Mouse (Mus musculus): ENCODE measurements around the gene Srcin1. TPM values are rescaled to one million over a fixed set of nuclear protein-coding genes. Genes with fewer than 3 reads are reported as not detected.

The Srcin1 gene
- polyA plus RNA-seq, 1 experiment from 2014 or later = 0.87 TPM

DNA sequence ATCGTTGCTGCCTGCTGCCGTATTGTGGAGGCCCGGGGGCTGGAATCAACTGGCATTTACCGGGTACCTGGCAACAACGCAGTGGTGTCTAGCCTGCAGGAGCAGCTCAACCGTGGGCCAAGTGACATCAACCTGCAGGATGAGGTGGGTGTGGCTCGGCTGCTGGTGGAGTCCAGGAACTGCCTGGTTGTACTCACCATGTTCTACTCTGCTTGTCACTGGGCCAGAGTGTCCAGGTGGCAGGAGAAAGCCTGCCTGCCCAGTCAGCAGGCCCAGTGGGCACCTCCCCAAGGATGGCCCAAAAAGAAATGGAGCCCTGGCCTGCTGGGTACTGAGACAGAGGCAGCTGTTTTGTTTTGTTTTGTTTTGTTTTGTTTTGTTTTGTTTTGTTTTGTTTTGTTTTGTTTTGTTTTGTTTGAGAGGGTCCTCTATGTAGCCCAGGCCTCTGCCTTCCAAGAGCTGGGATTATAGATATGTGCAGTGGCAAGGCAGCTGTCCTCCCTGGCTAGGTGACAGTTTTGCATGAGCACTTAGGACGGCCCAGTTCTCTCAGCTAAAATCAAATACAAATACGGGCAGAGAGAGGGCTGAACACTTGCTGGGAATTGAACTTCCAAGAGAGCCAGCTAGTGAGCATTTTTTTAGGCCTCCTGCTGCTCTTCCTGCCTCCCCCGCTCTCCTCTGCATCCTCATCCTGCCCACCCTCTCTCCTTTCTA is 109.4 kb downstream of the Srcin1 start:
- H3K27me3 ChIP-seq = no peaks in the 10 kb centered on the region
- ATAC-seq (ENCODE audit: borderline replicate concordance, extremely low read depth, low FRiP score, low TSS enrichment) = no peak
- no peaks in the 10 kb centered on the region for H3K9me3 ChIP-seq
- H3K36me3 ChIP-seq = peaks cover 78% of the 10 kb centered on the region
- H3K27ac ChIP-seq = no peak overlapping the region
- no peak overlapping the region for H3K4me2 ChIP-seq
- no peak overlapping the region for H3K4me3 ChIP-seq
- H3K4me1 ChIP-seq = no peaks in the 10 kb centered on the region
- no peak overlapping the region for H3K9ac ChIP-seq
- WGBS = 70% methylated on average over 10 of the region's 10 CpGs

DNA sequence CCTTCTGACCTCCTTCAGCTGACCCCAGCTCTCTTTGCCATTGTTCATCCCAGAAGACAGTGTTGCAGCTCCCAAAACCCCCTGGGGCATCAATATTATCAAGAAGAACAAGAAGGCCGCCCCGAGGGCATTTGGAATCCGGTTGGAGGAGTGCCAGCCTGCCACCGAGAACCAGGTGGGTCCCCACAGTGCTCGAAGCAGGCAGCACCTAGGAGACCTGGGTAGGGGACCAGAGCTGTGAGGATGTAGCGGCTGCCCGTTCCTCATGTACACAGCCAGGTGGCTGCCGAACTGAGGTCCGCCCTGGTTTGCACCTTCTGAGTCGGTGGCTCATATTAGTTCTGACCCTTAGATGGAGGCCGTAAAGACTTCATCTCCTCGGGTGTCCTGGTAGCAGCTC is 110.0 kb downstream of the Srcin1 start:
- Histone ChIP-seq H3K27ac (no peak overlapping the region), H3K4me2 (no peak overlapping the region), H3K4me1 (no peaks in the 10 kb centered on the region), H3K4me3 (no peak overlapping the region), H3K9me3 (no peaks in the 10 kb centered on the region), H3K9ac (no peak overlapping the region), H3K27me3 (no peaks in the 10 kb centered on the region), H3K36me3 (peaks cover 79% of the 10 kb centered on the region)
- ATAC-seq (ENCODE audit: borderline replicate concordance, extremely low read depth, low FRiP score, low TSS enrichment) = no peak
- WGBS = 88% methylated on average over 12 of the region's 12 CpGs

DNA sequence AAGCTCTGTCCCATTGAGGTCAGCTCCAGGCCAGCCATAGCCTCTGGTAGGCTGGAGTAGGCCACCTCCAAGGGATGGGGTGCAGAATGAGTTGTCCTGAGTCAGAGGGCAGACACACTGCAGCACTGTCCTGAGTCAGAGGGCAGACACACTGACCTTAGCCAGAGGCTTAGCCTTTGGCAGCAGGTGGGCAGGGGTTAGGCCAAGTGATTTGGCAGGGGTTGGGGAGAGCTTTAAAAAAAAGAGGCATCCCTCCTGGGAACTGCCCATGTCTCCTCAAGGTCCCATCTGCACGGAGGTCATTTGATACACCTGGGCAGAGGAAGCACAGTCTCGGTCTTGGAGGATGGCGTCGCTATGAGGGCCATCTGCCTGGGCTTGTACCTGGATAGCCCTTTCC is 112.0 kb downstream of the Srcin1 start:
- no peak overlapping the region for H3K4me3 ChIP-seq
- H3K9me3 ChIP-seq = no peaks in the 10 kb centered on the region
- no peak overlapping the region for H3K4me2 ChIP-seq
- no peaks in the 10 kb centered on the region for H3K4me1 ChIP-seq
- no peaks in the 10 kb centered on the region for H3K27me3 ChIP-seq
- no peak overlapping the region for H3K27ac ChIP-seq
- no peak overlapping the region for H3K9ac ChIP-seq
- 88% methylated on average over 4 of the region's 4 CpGs for WGBS
- peaks cover 81% of the 10 kb centered on the region for H3K36me3 ChIP-seq
- ATAC-seq (ENCODE audit: borderline replicate concordance, extremely low read depth, low FRiP score, low TSS enrichment) = no peak

DNA sequence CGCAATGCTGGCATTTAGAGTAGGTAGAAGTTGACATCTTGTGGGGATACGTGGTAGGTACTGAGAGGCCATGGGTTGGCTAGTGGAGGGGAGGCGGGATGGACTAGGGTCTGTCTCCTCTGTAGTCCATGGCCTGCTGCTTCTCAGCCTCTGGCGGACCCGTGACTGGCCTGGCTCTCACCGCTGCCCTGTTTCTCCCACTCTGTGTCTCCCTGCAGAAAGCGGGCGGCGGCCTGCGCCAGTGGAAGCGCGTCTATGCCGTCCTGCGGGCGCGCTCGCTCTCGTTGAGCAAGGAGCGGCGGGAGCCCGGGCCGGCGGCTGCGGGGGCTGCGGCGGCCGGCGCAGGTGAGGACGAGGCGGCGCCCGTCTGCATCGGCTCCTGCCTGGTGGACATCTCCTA is 112.8 kb downstream of the Srcin1 start:
- no peak overlapping the region for H3K4me2 ChIP-seq

DNA sequence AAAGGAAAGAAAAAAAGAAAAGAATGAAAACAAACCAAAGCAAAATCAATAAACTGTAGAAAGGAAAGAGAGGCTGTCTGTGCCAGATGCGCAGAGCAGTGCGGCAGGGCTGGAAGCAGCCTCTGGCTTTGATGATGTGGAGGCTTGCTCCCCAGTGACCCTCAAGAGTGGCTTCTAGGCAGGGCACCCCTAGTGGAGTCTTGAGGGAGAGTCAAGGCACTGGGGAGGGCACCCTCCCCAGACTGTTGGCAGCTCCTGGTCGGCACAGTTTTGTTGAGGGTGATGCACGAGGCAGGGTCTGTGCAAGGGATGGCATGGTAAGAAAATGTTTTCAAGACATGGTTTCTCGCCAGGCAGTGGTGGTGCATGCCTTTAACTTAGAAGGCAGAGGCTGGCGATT is 113.4 kb downstream of the Srcin1 start:
- no peak for ATAC-seq (ENCODE audit: borderline replicate concordance, extremely low read depth, low FRiP score, low TSS enrichment)
- Histone ChIP-seq H3K4me3 (no peak overlapping the region), H3K9me3 (no peaks in the 10 kb centered on the region), H3K36me3 (peaks cover 91% of the 10 kb centered on the region), H3K9ac (no peak overlapping the region), H3K27ac (no peak overlapping the region), H3K27me3 (no peaks in the 10 kb centered on the region), H3K4me2 (no peak overlapping the region), H3K4me1 (no peaks in the 10 kb centered on the region)
- 85% methylated on average over 6 of the region's 6 CpGs for WGBS

More for the DNA sequence above, 112.8 kb downstream of the Srcin1 start:
- no peak overlapping the region for H3K27ac ChIP-seq
- peaks cover 86% of the 10 kb centered on the region for H3K36me3 ChIP-seq
- H3K9ac ChIP-seq = no peak overlapping the region
- WGBS = 59% methylated on average over 33 of the region's 33 CpGs
- no peak overlapping the region for H3K4me3 ChIP-seq
- no peaks in the 10 kb centered on the region for H3K27me3 ChIP-seq
- H3K4me1 ChIP-seq = no peaks in the 10 kb centered on the region
- ATAC-seq (ENCODE audit: borderline replicate concordance, extremely low read depth, low FRiP score, low TSS enrichment) = no peak
- no peaks in the 10 kb centered on the region for H3K9me3 ChIP-seq

DNA sequence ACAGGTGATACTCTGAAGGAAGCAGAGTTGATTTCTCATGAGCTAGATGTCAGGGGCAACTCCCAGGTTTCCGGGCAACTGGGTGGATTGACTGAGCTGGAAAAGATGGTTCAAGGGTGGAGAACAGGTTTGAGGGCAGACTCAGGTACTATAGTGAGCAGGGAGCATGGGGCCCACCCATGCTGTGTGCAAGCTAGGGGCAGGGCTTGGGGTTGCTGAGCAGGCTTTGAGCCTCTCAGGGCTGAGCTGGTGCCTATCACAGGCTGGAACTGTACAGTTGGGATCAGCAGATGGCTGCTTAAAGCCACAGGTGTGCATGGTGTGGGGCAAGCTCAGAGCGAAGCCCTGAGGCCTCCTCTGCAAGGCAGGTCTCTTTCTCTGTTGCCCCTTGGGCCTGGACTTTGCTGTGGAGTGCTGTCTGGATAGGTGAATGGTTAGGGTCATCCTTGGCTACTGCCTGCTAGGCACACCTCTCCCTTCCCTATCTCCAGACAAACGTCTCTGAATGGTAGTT is 114.6 kb downstream of the Srcin1 start:
- 93% methylated on average over 3 of the region's 3 CpGs for WGBS
- ATAC-seq (ENCODE audit: borderline replicate concordance, extremely low read depth, low FRiP score, low TSS enrichment) = no peak; the same call in 1 of the 2 replicates
- no peak overlapping the region for H3K9ac ChIP-seq
- no peak overlapping the region for H3K27ac ChIP-seq
- peaks cover 90% of the 10 kb centered on the region for H3K36me3 ChIP-seq
- H3K4me2 ChIP-seq = no peak overlapping the region
- no peaks in the 10 kb centered on the region for H3K27me3 ChIP-seq
- H3K9me3 ChIP-seq = no peaks in the 10 kb centered on the region
- no peaks in the 10 kb centered on the region for H3K4me1 ChIP-seq
- no peak overlapping the region for H3K4me3 ChIP-seq

Other genes starting within 250 kb of the Srcin1 start
- 0.07 and 0.16 TPM in 2 replicates for gene Gpr179, start 224.1 kb downstream of the Srcin1 start, polyA plus RNA-seq (2015; fragmentation: Nextera tagmentation; extraction: Ambion mirVana)
- gene Socs7, start 213.6 kb downstream of the Srcin1 start, polyA plus RNA-seq (2015; fragmentation: Nextera tagmentation; extraction: Ambion mirVana) = 3.4 and 3.6 TPM in 2 replicates
- 7.0 and 7.4 TPM in 2 replicates for gene Arhgap23, start 160.7 kb downstream of the Srcin1 start, polyA plus RNA-seq (2015; fragmentation: Nextera tagmentation; extraction: Ambion mirVana)
- gene 4933428G20Rik, start 75.8 kb downstream of the Srcin1 start, polyA plus RNA-seq (2015; fragmentation: Nextera tagmentation; extraction: Ambion mirVana) = 0.70 and 0.87 TPM in 2 replicates
- gene Epop, start 53.5 kb upstream of the Srcin1 start, polyA plus RNA-seq (2015; fragmentation: Nextera tagmentation; extraction: Ambion mirVana) = 4.3 and 4.4 TPM in 2 replicates
- gene Mllt6, start 87.2 kb upstream of the Srcin1 start, polyA plus RNA-seq (2015; fragmentation: Nextera tagmentation; extraction: Ambion mirVana) = 3.2 and 3.3 TPM in 2 replicates
- 44.1 and 45.5 TPM in 2 replicates for gene Cisd3, start 109.6 kb upstream of the Srcin1 start, polyA plus RNA-seq (2015; fragmentation: Nextera tagmentation; extraction: Ambion mirVana)
- 12.1 and 13.2 TPM in 2 replicates for gene Pcgf2, start 124.3 kb upstream of the Srcin1 start, polyA plus RNA-seq (2015; fragmentation: Nextera tagmentation; extraction: Ambion mirVana)
- 465 and 505 TPM in 2 replicates for gene Psmb3, start 127.2 kb upstream of the Srcin1 start, polyA plus RNA-seq (2015; fragmentation: Nextera tagmentation; extraction: Ambion mirVana)
- 1.6 and 1.8 TPM in 2 replicates for gene Pip4k2b, start 168.5 kb upstream of the Srcin1 start, polyA plus RNA-seq (2015; fragmentation: Nextera tagmentation; extraction: Ambion mirVana)
- 15.6 and 18.5 TPM in 2 replicates for gene Cwc25, start 190.4 kb upstream of the Srcin1 start, polyA plus RNA-seq (2015; fragmentation: Nextera tagmentation; extraction: Ambion mirVana)
- gene 1700001P01Rik, start 199.7 kb upstream of the Srcin1 start, polyA plus RNA-seq (2015; fragmentation: Nextera tagmentation; extraction: Ambion mirVana) = 0.85 TPM in 1 of 2 replicates, not detected in the other
- gene Rpl23, start 206.3 kb upstream of the Srcin1 start, polyA plus RNA-seq (2015; fragmentation: Nextera tagmentation; extraction: Ambion mirVana) = 457 and 490 TPM in 2 replicates
- gene Lasp1, start 222.8 kb upstream of the Srcin1 start, polyA plus RNA-seq (2015; fragmentation: Nextera tagmentation; extraction: Ambion mirVana) = 153 and 160 TPM in 2 replicates

Data from lung, embryonic 15.5 days (tissue).